Mouse (Mus musculus): ENCODE measurements around the gene Cfap61. TPM values are rescaled to one million over a fixed set of nuclear protein-coding genes. Genes with fewer than 3 reads are reported as not detected.

Cfap61 gene
- total RNA-seq (2023), result not detected

GRCm38 (mm10) chr2:145934339-145935231, at the start of gene Cfap61, which contains the start of gene Crnkl1:
Gene Cfap61, plus strand, starts transcription at chr2:145934784.
Gene Crnkl1, minus strand, starts transcription at chr2:145935014.

DNA sequence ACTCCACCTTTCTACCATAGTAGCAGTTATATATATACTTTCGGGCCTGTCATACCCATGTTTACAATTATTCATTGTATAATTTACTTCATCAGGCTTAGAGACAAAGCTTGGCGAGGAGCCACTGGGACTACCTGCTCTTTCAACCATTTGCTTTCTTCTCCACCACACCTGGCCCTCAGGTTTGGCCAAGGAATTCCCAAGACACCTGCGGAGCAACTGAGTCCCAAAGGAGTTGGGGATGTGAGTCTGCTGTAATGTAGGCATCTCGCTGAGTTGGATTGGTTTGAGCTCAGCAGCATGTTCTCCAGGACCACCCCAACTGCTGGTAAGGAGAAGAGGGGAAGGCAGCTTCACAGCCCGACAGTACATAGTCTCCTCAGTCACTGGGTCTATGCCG, 32.7 kb upstream of the Cfap61 start, which contains the start of gene Naa20:
Gene Naa20, plus strand, starts transcription at position 239 of the 400 bp plus-strand sequence.

DNA sequence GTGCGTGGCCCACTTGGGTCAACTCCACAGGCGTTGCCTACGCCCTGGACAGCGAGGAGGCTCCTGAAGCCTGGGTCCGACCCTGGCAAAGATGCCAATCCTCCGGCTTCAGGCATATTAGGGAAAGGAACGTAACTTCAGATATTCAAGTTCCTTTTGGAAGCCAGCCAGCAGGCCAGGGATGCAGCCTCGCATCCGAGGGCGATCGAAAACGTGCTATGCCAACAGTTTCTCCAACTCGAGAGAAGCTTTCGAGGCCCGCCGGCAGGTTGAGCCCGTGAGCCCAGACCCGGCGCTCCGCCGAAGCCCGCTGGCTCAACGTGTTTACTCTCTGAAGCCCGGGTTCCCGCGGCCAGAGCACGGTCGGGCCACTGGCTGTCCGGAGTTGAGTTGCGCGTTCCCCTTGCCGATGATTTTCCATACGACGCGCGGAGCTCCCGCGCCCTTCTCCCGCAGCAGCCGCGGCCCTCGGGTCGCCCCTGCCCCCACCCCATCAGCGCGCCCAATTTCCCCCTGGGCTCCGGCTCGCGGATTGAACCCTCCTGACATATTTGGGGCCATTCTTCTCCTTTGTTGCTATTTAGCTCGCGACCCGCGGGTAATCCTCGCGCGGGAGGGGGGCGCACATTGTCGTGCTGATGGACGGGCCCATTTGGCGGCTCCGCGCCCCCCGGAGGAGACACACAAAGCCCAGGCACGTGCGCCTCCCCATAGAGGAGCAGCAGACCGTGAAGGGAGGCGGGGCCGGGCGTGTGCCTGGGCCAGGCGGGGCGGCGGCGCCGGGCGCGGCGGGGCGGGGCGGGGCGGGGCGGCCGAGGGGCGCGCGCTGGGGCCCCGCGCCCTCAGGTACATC, 286.7 kb downstream of the Cfap61 start, which contains the start of gene Insm1:
Gene Insm1, plus strand, starts transcription at position 846 of the 853 bp plus-strand sequence.

Other genes starting within 250 kb of the Cfap61 start
- gene Naa20, start 32.7 kb upstream of the Cfap61 start, total RNA-seq (2023), result 37.9 TPM
- gene Crnkl1, start 230 bp downstream of the Cfap61 start, total RNA-seq (2023), result 58.6 TPM

All from CD4-positive naive resting alpha-beta T cell, adult 76 days (primary cell).